Mouse (Mus musculus) heart, adult 2 months (tissue): ENCODE data around the gene Pdpk1. TPM values are rescaled to one million over a fixed set of nuclear protein-coding genes. Genes with fewer than 3 reads are reported as not detected.

Source experiments
- DNase-seq, 2 experiments: peaks; one replicate each; pipeline ENCODE4 v3.0.0; 2021
- H3K27ac ChIP-seq: fragments of 200-600 bp; 2 replicates; pipeline ENCODE4 v1.8.1; 2022
- H3K27me3 ChIP-seq: fragments of 200-500 bp; 2 replicates; pipeline ENCODE4 v1.6.1; 2012; ENCODE audit warnings: mild to moderate bottlenecking, low read length, inconsistent platforms, mixed read lengths; ENCODE audit not compliant: control insufficient read depth, insufficient read depth
- H3K36me3 ChIP-seq: fragments of 200-500 bp; 2 replicates; pipeline ENCODE4 v1.6.1; 2012; ENCODE audit warnings: low read length, inconsistent platforms; ENCODE audit not compliant: control insufficient read depth, insufficient read depth
- H3K4me1 ChIP-seq: fragments of 200-500 bp; 2 replicates; pipeline ENCODE4 v1.6.1; 2011; ENCODE audit warnings: low read length; ENCODE audit not compliant: control insufficient read depth, insufficient read depth
- H3K4me3 ChIP-seq: fragments of 200-600 bp; 2 replicates; pipeline ENCODE4 v1.8.1; 2022
- H3K79me2 ChIP-seq: fragments of 200-500 bp; replicated peaks from 2 replicates; pipeline ENCODE4 v1.6.1; 2012; ENCODE audit warnings: mild to moderate bottlenecking, inconsistent platforms, low read length, moderate library complexity, mixed read lengths; ENCODE audit not compliant: control insufficient read depth, insufficient read depth
- H3K9ac ChIP-seq: fragments of 200-500 bp; 2 replicates; pipeline ENCODE4 v1.6.1; 2012; ENCODE audit warnings: low read depth, mild to moderate bottlenecking, control low read depth, inconsistent platforms, low read length, mixed read lengths
- CTCF ChIP-seq: fragments of 200-600 bp; IDR thresholded peaks from 2 replicates; pipeline ENCODE4 v1.8.1; 2022; ENCODE audit warnings: antibody characterized with exemption, mild to moderate bottlenecking, moderate library complexity
- EP300 ChIP-seq: fragments of 200-500 bp; IDR thresholded peaks from 2 replicates; pipeline ENCODE4 v1.6.1; 2011; ENCODE audit warnings: low read depth, low read length, control low read depth; ENCODE audit not compliant: insufficient read depth
- POLR2A ChIP-seq: fragments of 200-500 bp; IDR thresholded peaks from 2 replicates; pipeline ENCODE4 v1.6.1; 2011; ENCODE audit warnings: mild to moderate bottlenecking, low read depth, low read length, control low read depth; ENCODE audit not compliant: insufficient read depth
- WGBS: fragments of 180-500 bp; shearing (Covaris S2); methylation state at CpG from one replicate; pipeline ENCODE4 v1.1.7; 2018; 5-methylcytosine and 5-hydroxymethylcytosine counted together
- intact Hi-C: fragments of 180-260 bp; cut with DNase I; formaldehyde crosslinking; loops from one replicate; pipeline ENCODE4 v1.15.1; 2025
- polyA plus RNA-seq: library from polyadenylated mRNA; depleted of rRNA; stranded (reverse); fragments of >200 nt; gene quantifications from 2 replicates; pipeline ENCODE4 v1.2.3, GENCODE M21; 2012
- total RNA-seq, 2 experiments: library from RNA; stranded (reverse); gene quantifications; 2 replicates each; pipeline ENCODE4 v1.2.3; 2021

The Pdpk1 gene
- total and polyA plus RNA-seq, 3 experiments = 10.4 to 49.1 (median 42.5) TPM

GRCm38 (mm10) chr17:24151890-24152563, 1.3 kb upstream of the Pdpk1 start:
- DNase-seq = peak; percentile 78 to 83
- WGBS = 1% methylated on average over 26 of the region's 26 CpGs
- H3K9ac ChIP-seq = peak overlapping the region; percentile 45; the same call in 1 of the 2 replicates
- H3K4me3 ChIP-seq = peak overlapping the region; percentile 44
- no peaks in the 10 kb centered on the region for H3K36me3 ChIP-seq
- peaks cover 2% of the 10 kb centered on the region for H3K4me1 ChIP-seq
- H3K27me3 ChIP-seq = no peaks in the 10 kb centered on the region
- TF ChIP-seq CTCF = peak; percentile 93
- no peak for TF ChIP-seq EP300
- H3K79me2 ChIP-seq = no peaks in the 10 kb centered on the region
- H3K27ac ChIP-seq = no peak overlapping the region
- intact Hi-C loops = loop anchor here (1.0 to 2.0 kb wide), 2 partner anchors 155 to 238 kb away; no protein-coding TSS in a partner anchor

GRCm38 (mm10) chr17:24151382-24151781, 658 bp upstream of the Pdpk1 start:
- peaks cover 2% of the 10 kb centered on the region for H3K4me1 ChIP-seq
- H3K9ac ChIP-seq = no peak overlapping the region
- WGBS = 15% methylated on average over 7 of the region's 7 CpGs
- no peaks in the 10 kb centered on the region for H3K27me3 ChIP-seq
- no peak for DNase-seq
- no peaks in the 10 kb centered on the region for H3K36me3 ChIP-seq
- H3K4me3 ChIP-seq = no peak overlapping the region
- intact Hi-C loops = no loop called here
- no peak overlapping the region for H3K27ac ChIP-seq
- no peak for TF ChIP-seq POLR2A
- no peak for TF ChIP-seq EP300
- TF ChIP-seq CTCF = no peak
- no peaks in the 10 kb centered on the region for H3K79me2 ChIP-seq

GRCm38 (mm10) chr17:24149421-24149820, 1.3 kb downstream of the Pdpk1 start:
- intact Hi-C loops = no loop called here
- DNase-seq = no peak
- no peaks in the 10 kb centered on the region for H3K27me3 ChIP-seq
- peaks cover 2% of the 10 kb centered on the region for H3K4me1 ChIP-seq
- no peaks in the 10 kb centered on the region for H3K79me2 ChIP-seq
- no peaks in the 10 kb centered on the region for H3K36me3 ChIP-seq
- H3K4me3 ChIP-seq = no peak overlapping the region
- no peak overlapping the region for H3K9ac ChIP-seq
- no peak for TF ChIP-seq POLR2A
- no peak for TF ChIP-seq CTCF
- TF ChIP-seq EP300 = no peak
- WGBS = 92% methylated on average over 7 of the region's 7 CpGs
- no peak overlapping the region for H3K27ac ChIP-seq

GRCm38 (mm10) chr17:24142897-24143296, 7.8 kb downstream of the Pdpk1 start:
- Histone ChIP-seq H3K4me3 (no peak overlapping the region), H3K4me1 (peaks cover 6% of the 10 kb centered on the region), H3K27ac (no peak overlapping the region), H3K36me3 (peaks cover 7% of the 10 kb centered on the region), H3K27me3 (no peaks in the 10 kb centered on the region), H3K79me2 (peaks cover 7% of the 10 kb centered on the region; the same call in 1 of the 2 replicates), H3K9ac (no peak overlapping the region)
- 41% methylated on average over 2 of the region's 2 CpGs for WGBS
- DNase-seq = no peak
- TF ChIP-seq CTCF = no peak
- TF ChIP-seq POLR2A = no peak
- no peak for TF ChIP-seq EP300
- intact Hi-C loops = no loop called here

GRCm38 (mm10) chr17:24141425-24141920, 9.3 kb downstream of the Pdpk1 start:
- no peak for TF ChIP-seq CTCF
- no peak for TF ChIP-seq EP300
- TF ChIP-seq POLR2A = peak; percentile 46; the same call in 1 of the 2 replicates
- under 1% methylated on average over 54 of the region's 57 CpGs for WGBS
- peak overlapping the region; percentile 100 for H3K4me3 ChIP-seq
- peak overlapping the region; percentile 96 for H3K27ac ChIP-seq
- H3K27me3 ChIP-seq = no peaks in the 10 kb centered on the region
- peaks cover 7% of the 10 kb centered on the region for H3K36me3 ChIP-seq
- peaks cover 10% of the 10 kb centered on the region for H3K4me1 ChIP-seq
- peak; percentile 97 to 99 for DNase-seq
- intact Hi-C loops = no loop called here
- H3K79me2 ChIP-seq = peaks cover 10% of the 10 kb centered on the region
- peak overlapping the region; percentile 92 for H3K9ac ChIP-seq

GRCm38 (mm10) chr17:24140845-24141424, 9.8 kb downstream of the Pdpk1 start:
- H3K36me3 ChIP-seq = peaks cover 7% of the 10 kb centered on the region
- DNase-seq = no peak
- peaks cover 10% of the 10 kb centered on the region for H3K4me1 ChIP-seq
- intact Hi-C loops = no loop called here
- H3K27me3 ChIP-seq = no peaks in the 10 kb centered on the region
- WGBS = 1% methylated on average over 43 of the region's 43 CpGs
- peaks cover 12% of the 10 kb centered on the region for H3K79me2 ChIP-seq
- H3K4me3 ChIP-seq = peak overlapping the region; percentile 100
- H3K27ac ChIP-seq = peak overlapping the region; percentile 96
- peak overlapping the region; percentile 92 for H3K9ac ChIP-seq
- TF ChIP-seq EP300 (no peak), POLR2A (no peak), CTCF (no peak)
